Comparison of ENCODE assay signal across 25 mouse cellular contexts in genomic region chr3:98053817-98054216, GRCm38 (mm10). TPM values are rescaled to one million over a fixed set of nuclear protein-coding genes. Genes with fewer than 3 reads are reported as not detected.
DNase-seq lines count a peak whose midpoint lies in the region; ATAC-seq and TF ChIP-seq lines count a peak whose summit lies in the region.
"Had no signal": no experiment of that assay in that cellular context is flagged by ENCODE, and none has a peak within 500 bp of the region (broad histone marks: within the 10 kb centered on the region; RNA-seq: fewer than 3 reads in every experiment).

No protein-coding gene starts in this region.

- no peak overlapping the region for H3K4me2 ChIP-seq in forebrain, embryonic 13.5 days
- no peak overlapping the region for H3K4me2 ChIP-seq in forebrain, embryonic 14.5 days (ENCODE audit: low read length)
- no peak overlapping the region for H3K4me2 ChIP-seq in kidney, embryonic 15.5 days
- H3K4me2 ChIP-seq in stomach, embryonic 16.5 days (ENCODE audit: low read depth, low read length), result no peak overlapping the region
- H3K4me2 ChIP-seq in stomach, postnatal 0 days (replicated peaks; ENCODE audit: low read depth), result no peak overlapping the region
- H3K4me2 ChIP-seq: hindbrain, embryonic 14.5 days; midbrain, embryonic 13.5 days had no signal

- no peaks in the 10 kb centered on the region for H3K36me3 ChIP-seq in forebrain, embryonic 13.5 days (ENCODE audit: poor library complexity, severe bottlenecking)
- H3K36me3 ChIP-seq in forebrain, embryonic 14.5 days (ENCODE audit: control insufficient read depth, insufficient read depth, low read length), result no peaks in the 10 kb centered on the region
- H3K36me3 ChIP-seq in kidney, embryonic 15.5 days, result peaks cover 8% of the 10 kb centered on the region; the same call in 1 of the 2 replicates
- no peaks in the 10 kb centered on the region for H3K36me3 ChIP-seq in stomach, embryonic 16.5 days (ENCODE audit: control insufficient read depth, insufficient read depth, low read length)
- H3K36me3 ChIP-seq in stomach, postnatal 0 days (ENCODE audit: control insufficient read depth, insufficient read depth, low read length), result no peaks in the 10 kb centered on the region
- H3K36me3 ChIP-seq: midbrain, embryonic 13.5 days had no signal

- peaks cover 72% of the 10 kb centered on the region for H3K4me1 ChIP-seq in forebrain, embryonic 13.5 days
- H3K4me1 ChIP-seq in forebrain, embryonic 14.5 days (ENCODE audit: control insufficient read depth, insufficient read depth, low read length), result peaks cover 37% of the 10 kb centered on the region
- peaks cover 80% of the 10 kb centered on the region for H3K4me1 ChIP-seq in kidney, embryonic 15.5 days
- peaks cover 33% of the 10 kb centered on the region for H3K4me1 ChIP-seq in stomach, embryonic 16.5 days (ENCODE audit: control insufficient read depth, insufficient read depth, low read length)
- H3K4me1 ChIP-seq in stomach, postnatal 0 days (replicated peaks; ENCODE audit: control insufficient read depth, insufficient read depth), result peaks cover 7% of the 10 kb centered on the region; the same call in 1 of the 2 replicates

- no peak for DNase-seq in forebrain, embryonic 14.5 days (ENCODE audit: low spot score)
- no peak for DNase-seq in kidney, postnatal 10 days
- no peak for DNase-seq in stomach, postnatal 0 days (ENCODE audit: low spot score)
- DNase-seq in cerebellum, postnatal 4 days (ENCODE audit: low spot score in 2 of 2), result no peak
- DNase-seq: adrenal gland, postnatal 10 days; cerebellum, adult 8-10 months; cerebellum, postnatal 25 days; embryo, embryonic 11 days; heart, postnatal 10 days; layer of hippocampus, postnatal 36 days; left cerebral cortex, postnatal 4 days; lung, adult 2 months; lung, postnatal 10 days had no signal

- no peak for TF ChIP-seq EP300 in stomach, postnatal 0 days (optimal IDR thresholded peaks at IDR 0.05)

- 81% methylated on average over 1 of the region's 1 CpGs for WGBS in forebrain, embryonic 13.5 days
- WGBS in forebrain, embryonic 14.5 days, result 70% methylated on average over 1 of the region's 1 CpGs
- WGBS in kidney, embryonic 15.5 days, result 47% methylated on average over 1 of the region's 1 CpGs
- WGBS in stomach, embryonic 16.5 days, result 42% methylated on average over 1 of the region's 1 CpGs
- WGBS in stomach, postnatal 0 days, result 32% methylated on average over 1 of the region's 1 CpGs

- H3K4me3 ChIP-seq in forebrain, embryonic 13.5 days, result no peak overlapping the region
- no peak overlapping the region for H3K4me3 ChIP-seq in forebrain, embryonic 14.5 days (ENCODE audit: low read depth, low read length)
- H3K4me3 ChIP-seq in kidney, embryonic 15.5 days (replicated peaks), result no peak overlapping the region
- H3K4me3 ChIP-seq in stomach, embryonic 16.5 days (replicated peaks; ENCODE audit: low read length), result no peak overlapping the region
- no peak overlapping the region for H3K4me3 ChIP-seq in stomach, postnatal 0 days (ENCODE audit: low read depth, low read length)
- H3K4me3 ChIP-seq: erythroblast, embryonic 14.5 days; heart, embryonic 10.5 days; midbrain, embryonic 13.5 days had no signal

- no peak overlapping the region for H3K9ac ChIP-seq in forebrain, embryonic 13.5 days
- no peak overlapping the region for H3K9ac ChIP-seq in forebrain, embryonic 14.5 days (ENCODE audit: low read length)
- H3K9ac ChIP-seq in kidney, embryonic 15.5 days, result no peak overlapping the region
- H3K9ac ChIP-seq in stomach, embryonic 16.5 days (ENCODE audit: low read length), result no peak overlapping the region
- no peak overlapping the region for H3K9ac ChIP-seq in stomach, postnatal 0 days (ENCODE audit: low read length)
- H3K9ac ChIP-seq: hindbrain, embryonic 14.5 days; liver, embryonic 14.5 days; midbrain, embryonic 13.5 days had no signal

- H3K27ac ChIP-seq in forebrain, embryonic 13.5 days, result peak overlapping the region; percentile 10; the same call in 1 of the 2 replicates
- H3K27ac ChIP-seq in forebrain, embryonic 14.5 days (ENCODE audit: low read depth, low read length), result no peak overlapping the region
- peak overlapping the region; percentile 81; the same call in 1 of the 2 replicates for H3K27ac ChIP-seq in kidney, embryonic 15.5 days
- peak overlapping the region; percentile 22; the same call in 1 of the 2 replicates for H3K27ac ChIP-seq in stomach, embryonic 16.5 days (ENCODE audit: low read length)
- no peak overlapping the region for H3K27ac ChIP-seq in stomach, postnatal 0 days (replicated peaks)
- H3K27ac ChIP-seq: heart, embryonic 10.5 days; hindbrain, embryonic 14.5 days; macrophage; midbrain, embryonic 13.5 days had no signal

- no peaks in the 10 kb centered on the region for H3K27me3 ChIP-seq in forebrain, embryonic 13.5 days
- no peaks in the 10 kb centered on the region for H3K27me3 ChIP-seq in forebrain, embryonic 14.5 days (replicated peaks; ENCODE audit: control insufficient read depth, insufficient read depth, low read length)
- no peaks in the 10 kb centered on the region for H3K27me3 ChIP-seq in kidney, embryonic 15.5 days
- no peaks in the 10 kb centered on the region for H3K27me3 ChIP-seq in stomach, embryonic 16.5 days (ENCODE audit: control insufficient read depth, insufficient read depth, low read length)
- no peaks in the 10 kb centered on the region for H3K27me3 ChIP-seq in stomach, postnatal 0 days (ENCODE audit: control insufficient read depth, insufficient read depth, low read length)
- H3K27me3 ChIP-seq: midbrain, embryonic 13.5 days had no signal

- no peak for TF ChIP-seq CTCF in stomach, postnatal 0 days (IDR thresholded peaks at IDR 0.05; ENCODE audit: low read depth)

- no peak for ATAC-seq in forebrain, embryonic 13.5 days
- ATAC-seq in forebrain, embryonic 14.5 days, result no peak
- ATAC-seq in kidney, embryonic 15.5 days (replicated peaks; ENCODE audit: low FRiP score), result no peak
- ATAC-seq in stomach, embryonic 16.5 days (ENCODE audit: insufficient read depth, low FRiP score), result no peak
- ATAC-seq in stomach, postnatal 0 days (ENCODE audit: low FRiP score, low TSS enrichment), result no peak
- ATAC-seq: activated CD4-positive, CD25-positive, alpha-beta regulatory T cell, adult 4 months; forebrain, embryonic 16.5 days; intestine, postnatal 0 days; midbrain, embryonic 13.5 days had no signal

- H3K9me3 ChIP-seq in forebrain, embryonic 13.5 days (replicated peaks), result no peaks in the 10 kb centered on the region
- H3K9me3 ChIP-seq in forebrain, embryonic 14.5 days (replicated peaks; ENCODE audit: control insufficient read depth, low read length), result no peaks in the 10 kb centered on the region
- no peaks in the 10 kb centered on the region for H3K9me3 ChIP-seq in kidney, embryonic 15.5 days (replicated peaks)
- no peaks in the 10 kb centered on the region for H3K9me3 ChIP-seq in stomach, embryonic 16.5 days (replicated peaks; ENCODE audit: control insufficient read depth, low read length)
- no peaks in the 10 kb centered on the region for H3K9me3 ChIP-seq in stomach, postnatal 0 days (ENCODE audit: control insufficient read depth, low read length)
- H3K9me3 ChIP-seq: heart, embryonic 10.5 days; midbrain, embryonic 13.5 days had no signal

RNA-seq across cellular contexts. Expression of gene Notch2, which starts 40.5 kb away (rescaled TPM):
- polyA plus RNA-seq in forebrain, embryonic 13.5 days (2015; fragmentation: Nextera tagmentation; extraction: Ambion mirVana), result 18.6 and 19.9 TPM in 2 replicates
- 13.6 and 18.1 TPM in 2 replicates for polyA plus RNA-seq in forebrain, embryonic 14.5 days (2014; fragmentation: Nextera tagmentation; extraction: Ambion mirVana)
- polyA plus RNA-seq in kidney, embryonic 15.5 days (2015; fragmentation: Nextera tagmentation; extraction: Ambion mirVana), result 33.1 and 33.8 TPM in 2 replicates
- polyA plus RNA-seq in stomach, embryonic 16.5 days (2015; fragmentation: Nextera tagmentation; extraction: Ambion mirVana), result 20.4 and 23.6 TPM in 2 replicates
- 10.6 TPM in 2 replicates for polyA plus RNA-seq in stomach, postnatal 0 days (2015; fragmentation: Nextera tagmentation; extraction: Ambion mirVana)

Comparison
In these comparisons a context has a peak if more than half of its experiments do, and no peak if none do; other contexts are left out.
1. H3K27ac ChIP-seq: peak in forebrain, embryonic 13.5 days (single experiment), kidney, embryonic 15.5 days (single experiment) and stomach, embryonic 16.5 days (single experiment); none in forebrain, embryonic 14.5 days (single experiment) and stomach, postnatal 0 days (single experiment).